Mouse (Mus musculus): ENCODE data around the gene Ntmt1.

DNA sequence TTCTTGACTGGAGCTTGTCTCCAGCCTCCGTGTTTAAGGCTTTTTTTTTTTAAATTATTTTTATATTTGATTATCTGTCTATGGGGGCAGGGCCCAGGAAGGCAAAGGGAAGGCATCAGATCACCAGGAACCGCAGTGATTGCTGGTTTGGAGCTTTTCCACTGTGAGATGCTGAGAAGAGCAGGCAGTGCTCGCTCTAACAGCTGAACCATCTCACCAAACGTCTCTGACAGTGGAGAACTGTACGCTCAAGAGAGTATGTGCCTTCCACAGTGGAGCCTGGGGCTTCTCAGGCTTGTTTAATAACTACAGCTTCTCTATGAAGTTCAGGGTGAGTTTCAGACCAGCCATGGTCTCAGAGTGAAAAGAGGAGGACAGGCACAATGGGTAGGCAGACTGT, 1.9 kb downstream of the Ntmt1 start:
- no peak for TF ChIP-seq CTCF (IDR thresholded peaks at IDR 0.05; ENCODE audit: low read depth)
- TF ChIP-seq EP300 (IDR thresholded peaks at IDR 0.05; ENCODE audit: low read depth), result no peak

Data from liver, postnatal 0 days (tissue).